Mouse (Mus musculus) left cerebral cortex, adult 2 months (tissue): ENCODE measurements around the gene Prkar2b. TPM values are rescaled to one million over a fixed set of nuclear protein-coding genes. Genes with fewer than 3 reads are reported as not detected.
A peak's percentile ranks its signal among the peaks of the same experiment; 100 is the strongest.

Experiments used
- DNase-seq, 2 experiments: peaks; one replicate each; pipeline ENCODE4 v3.0.0; 2021 to 2022; ENCODE audit warnings: low spot score in 2 of 2, mixed read lengths in 1 of 2; ENCODE audit errors: extremely low spot score in 1 of 2
- H3K27ac ChIP-seq: fragments of 200-600 bp; 2 replicates; pipeline ENCODE4 v1.8.1; 2022
- H3K4me3 ChIP-seq: fragments of 200-600 bp; 2 replicates; pipeline ENCODE4 v1.8.1; 2022
- CTCF ChIP-seq: fragments of 200-600 bp; IDR thresholded peaks from 2 replicates; pipeline ENCODE4 v1.8.1; 2022; ENCODE audit warnings: antibody characterized with exemption, mild to moderate bottlenecking, moderate library complexity
- intact Hi-C: fragments of 180-260 bp; cut with DNase I; formaldehyde crosslinking; loops from one replicate; pipeline ENCODE4 v1.15.1; 2025
- long read RNA-seq, 2 experiments: library from polyadenylated mRNA; stranded (forward); transcript quantifications; one replicate each; pipeline ENCODE4 v2.0.0; 2021; ENCODE audit warnings: borderline mapping rate in 2 of 2
- total RNA-seq, 2 experiments: library from RNA; stranded (reverse); gene quantifications; 2 replicates each; pipeline ENCODE4 v1.2.3; 2021

Prkar2b gene
- total RNA-seq, result 10 to 100 TPM; 70.7 to 75.9 TPM
- long read RNA-seq, experiment 1, transcript Prkar2b-202 (11 exons, 3,378 nt), result major isoform, 85 of 98 reads
- long read RNA-seq, experiment 1, partial matches to known transcripts, result 3 of 98 reads
- long read RNA-seq, experiment 1, other reads (novel, unspliced or antisense), result 8 of 98 reads
- long read RNA-seq, experiment 2, transcript Prkar2b-202 (11 exons, 3,378 nt), result major isoform, 60 of 79 reads
- long read RNA-seq, experiment 2, partial matches to known transcripts, result 1 of 79 reads
- long read RNA-seq, experiment 2, other reads (novel, unspliced or antisense), result 15 of 79 reads

- Histone ChIP-seq H3K4me3 (peak within 1 kb of the TSS; percentile 98), H3K27ac (peak within 1 kb of the TSS; percentile 97)
- peak; percentile 96 to 97 for DNase-seq
- intact Hi-C loops, result loop anchor here (5.0 kb wide), 2 partner anchors 81 to 94 kb away; no protein-coding TSS in a partner anchor
- TF ChIP-seq CTCF, result no peak
Measured at GRCm38 (mm10) chr12:32061090-32061930, at the start of gene Prkar2b. TSS of gene Prkar2b (minus strand) at chr12:32061296.

GRCm38 (mm10) chr12:32109201-32109600, 48.1 kb upstream of the Prkar2b start:
- Histone ChIP-seq H3K4me3 (no peak overlapping the region), H3K27ac (no peak overlapping the region)
- intact Hi-C loops, result no loop called here
- DNase-seq, result no peak
- TF ChIP-seq CTCF, result no peak

DNA sequence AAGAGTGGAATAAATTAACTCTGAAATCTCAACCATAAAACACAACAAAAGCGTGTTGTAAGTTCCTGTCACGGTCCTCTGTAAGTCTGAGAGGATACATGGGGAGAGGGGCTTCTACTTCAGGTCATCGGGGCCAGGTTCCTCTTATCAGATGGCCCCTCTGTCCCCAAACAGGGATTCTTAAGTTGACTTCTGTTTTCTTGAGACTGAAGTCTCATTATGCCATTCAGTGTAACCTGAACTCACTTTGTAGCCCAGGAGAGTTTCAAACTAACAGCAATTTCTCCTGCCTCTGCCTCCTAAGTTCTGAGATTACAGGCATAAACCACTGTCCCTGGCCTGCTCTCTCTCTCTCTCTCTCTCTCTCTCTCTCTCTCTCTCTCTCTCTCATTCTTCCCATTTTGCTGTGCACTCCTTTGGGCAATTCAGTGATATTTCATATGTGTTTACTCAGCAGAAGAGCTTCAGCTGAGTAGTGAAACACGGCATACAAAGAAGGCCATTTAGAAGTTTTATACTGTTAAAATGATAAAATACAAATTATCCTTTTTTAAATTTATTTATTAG, 43.9 kb upstream of the Prkar2b start:
- Histone ChIP-seq H3K27ac (no peak overlapping the region), H3K4me3 (no peak overlapping the region)
- DNase-seq, result no peak
- TF ChIP-seq CTCF, result no peak
- intact Hi-C loops, result no loop called here

DNA sequence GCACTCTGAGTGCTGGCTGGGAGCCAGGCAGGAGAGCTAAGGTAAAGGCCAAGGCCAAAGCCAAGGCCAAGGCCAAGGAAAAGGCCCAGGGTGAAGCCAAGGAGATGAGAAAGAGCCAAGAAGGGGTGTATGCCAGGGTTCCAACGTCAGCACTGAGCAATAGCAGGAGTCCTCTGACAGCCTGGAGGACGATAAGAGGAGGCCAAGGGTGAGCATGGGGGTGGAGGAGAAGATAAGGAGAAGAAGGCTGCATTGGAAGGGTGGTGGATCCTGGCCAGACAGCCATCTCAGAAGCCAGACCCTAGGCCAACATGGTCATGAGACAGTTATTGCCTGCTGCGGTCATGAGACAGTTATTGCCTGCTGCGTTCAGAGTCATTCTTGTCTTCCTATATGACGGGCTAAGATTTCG, 43.4 kb upstream of the Prkar2b start:
- intact Hi-C loops, result no loop called here
- Histone ChIP-seq H3K4me3 (no peak overlapping the region), H3K27ac (no peak overlapping the region)
- no peak for TF ChIP-seq CTCF
- no peak for DNase-seq

- Histone ChIP-seq H3K27ac (no peak overlapping the region), H3K4me3 (no peak overlapping the region)
- no peak for DNase-seq
- intact Hi-C loops, result no loop called here
- TF ChIP-seq CTCF, result no peak
Measured at GRCm38 (mm10) chr12:32101306-32101705, 40.2 kb upstream of the Prkar2b start.

DNA sequence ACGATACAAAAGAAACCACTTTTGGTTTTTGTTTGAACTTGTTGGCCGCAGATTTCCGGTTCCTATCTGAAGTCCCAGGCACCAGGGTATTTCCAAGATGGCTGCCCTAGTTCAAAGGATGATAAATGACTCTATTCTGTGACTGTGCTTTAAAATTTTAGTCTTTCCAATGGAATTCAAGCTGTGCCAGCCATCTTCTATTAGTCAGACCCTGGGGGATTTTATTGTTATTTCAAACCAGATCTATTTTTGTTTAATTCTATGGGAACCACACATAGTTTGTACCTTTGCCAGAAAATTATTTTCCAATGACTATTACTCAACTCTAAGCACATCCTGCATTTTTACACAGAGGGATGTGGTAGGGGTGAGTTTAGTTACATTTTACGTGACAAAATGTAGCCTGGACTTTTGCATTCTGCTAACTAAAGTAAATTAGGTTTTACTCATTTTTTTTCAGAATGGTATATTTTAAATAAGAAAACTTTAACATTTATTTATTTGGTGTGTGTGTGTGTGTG, 38.6 kb upstream of the Prkar2b start:
- intact Hi-C loops, result no loop called here
- TF ChIP-seq CTCF, result no peak
- DNase-seq, result no peak
- Histone ChIP-seq H3K27ac (no peak overlapping the region), H3K4me3 (no peak overlapping the region)

DNA sequence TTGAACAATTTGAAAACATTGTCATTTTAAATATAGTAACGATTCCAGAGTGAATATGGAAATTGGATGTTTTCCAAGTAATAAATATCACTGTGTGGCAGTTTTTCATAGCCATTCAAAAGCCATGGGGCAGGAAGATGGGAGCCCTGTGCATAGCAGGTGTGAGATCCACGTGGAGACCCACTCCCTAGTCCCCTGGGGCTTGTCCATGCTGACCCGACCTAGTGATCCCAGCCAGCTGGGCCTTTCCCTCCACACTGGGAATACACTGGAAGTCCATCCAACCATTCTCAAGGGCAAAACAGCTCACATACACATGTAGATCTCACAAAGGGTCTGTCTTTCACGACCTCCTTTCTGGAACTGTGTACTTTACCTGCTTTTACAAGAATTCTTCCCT, 37.5 kb upstream of the Prkar2b start:
- DNase-seq, result no peak
- no peak overlapping the region for H3K4me3 ChIP-seq
- H3K27ac ChIP-seq, result no peak overlapping the region
- TF ChIP-seq CTCF, result no peak
- intact Hi-C loops, result no loop called here

- Histone ChIP-seq H3K27ac (no peak overlapping the region), H3K4me3 (no peak overlapping the region)
- intact Hi-C loops, result no loop called here
- no peak for DNase-seq
- TF ChIP-seq CTCF, result no peak
Measured at GRCm38 (mm10) chr12:32097107-32097506, 36.0 kb upstream of the Prkar2b start.

- DNase-seq, result no peak
- TF ChIP-seq CTCF, result no peak
- intact Hi-C loops, result no loop called here
- no peak overlapping the region for H3K4me3 ChIP-seq
- H3K27ac ChIP-seq, result no peak overlapping the region
Measured at GRCm38 (mm10) chr12:32095164-32095563, 34.1 kb upstream of the Prkar2b start.

- Histone ChIP-seq H3K27ac (no peak overlapping the region), H3K4me3 (no peak overlapping the region)
- no peak for TF ChIP-seq CTCF
- intact Hi-C loops, result no loop called here
- DNase-seq, result no peak
Measured at GRCm38 (mm10) chr12:32092452-32092851, 31.4 kb upstream of the Prkar2b start.

- Histone ChIP-seq H3K4me3 (no peak overlapping the region), H3K27ac (no peak overlapping the region)
- no peak for TF ChIP-seq CTCF
- no peak for DNase-seq
- intact Hi-C loops, result no loop called here
Measured at GRCm38 (mm10) chr12:32088566-32088965, 27.5 kb upstream of the Prkar2b start.

DNA sequence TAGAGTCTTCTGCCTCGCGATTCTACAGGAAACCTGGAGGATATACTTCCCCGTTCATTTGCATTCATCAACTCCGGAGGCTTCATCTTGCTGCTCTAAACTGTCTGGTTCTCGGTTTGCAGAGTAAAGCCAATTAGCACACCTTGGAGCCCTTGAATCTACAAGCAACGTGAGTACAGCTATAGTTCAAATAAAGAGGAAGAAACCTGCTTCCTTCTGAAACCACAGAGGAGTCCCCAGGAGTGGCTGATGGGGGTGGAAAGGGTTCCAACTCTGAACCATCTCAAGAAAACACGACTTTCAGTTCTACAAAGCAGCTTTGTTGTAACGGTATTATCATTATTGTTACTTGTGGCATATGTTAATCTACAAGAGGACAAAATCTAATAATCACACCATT, 26.2 kb upstream of the Prkar2b start:
- no peak for TF ChIP-seq CTCF
- Histone ChIP-seq H3K27ac (no peak overlapping the region), H3K4me3 (no peak overlapping the region)
- DNase-seq, result no peak
- intact Hi-C loops, result no loop called here
